Mouse (Mus musculus) intestine, embryonic 15.5 days (tissue): ENCODE data around the gene Ttll6. TPM values are rescaled to one million over a fixed set of nuclear protein-coding genes. Genes with fewer than 3 reads are reported as not detected.

Experiments
- ATAC-seq: fragments of 200-750 bp; cut with Nextera tagmentation; 2 replicates; pipeline ENCODE4 v1.8.0; 2017; ENCODE audit warnings: moderate TSS enrichment, moderate library complexity
- H3K27ac ChIP-seq: fragments of 300-500 bp; sonication (generic); 2 replicates; pipeline ENCODE4 v1.5.1; 2015; ENCODE audit warnings: mild to moderate bottlenecking, inconsistent platforms
- H3K27me3 ChIP-seq: fragments of 300-500 bp; sonication (generic); replicated peaks from 2 replicates; pipeline ENCODE4 v1.6.1; 2015; ENCODE audit warnings: inconsistent platforms
- H3K36me3 ChIP-seq: fragments of 300-500 bp; sonication (generic); 2 replicates; pipeline ENCODE4 v1.6.1; 2015; ENCODE audit warnings: inconsistent platforms
- H3K4me1 ChIP-seq: fragments of 300-500 bp; sonication (generic); replicated peaks from 2 replicates; pipeline ENCODE4 v1.6.1; 2015; ENCODE audit warnings: inconsistent platforms
- H3K4me2 ChIP-seq: fragments of 300-500 bp; sonication (generic); replicated peaks from 2 replicates; pipeline ENCODE4 v1.6.1; 2015; ENCODE audit warnings: mild to moderate bottlenecking, inconsistent platforms
- H3K4me3 ChIP-seq: fragments of 300-500 bp; sonication (generic); replicated peaks from 2 replicates; pipeline ENCODE4 v1.5.1; 2015; ENCODE audit warnings: inconsistent platforms
- H3K9ac ChIP-seq: fragments of 300-500 bp; sonication (generic); 2 replicates; pipeline ENCODE4 v1.6.1; 2015; ENCODE audit warnings: inconsistent platforms
- H3K9me3 ChIP-seq: fragments of 300-500 bp; sonication (generic); 2 replicates; pipeline ENCODE4 v1.6.1; 2016; ENCODE audit warnings: inconsistent platforms
- WGBS: fragments of 180-500 bp; shearing (Covaris S2); methylation state at CpG from one replicate; pipeline ENCODE4 v1.1.7; 2015; 5-methylcytosine and 5-hydroxymethylcytosine counted together
- polyA plus RNA-seq: library from polyadenylated mRNA; unstranded; fragments of >200 nt; fragmentation: Nextera tagmentation; extraction: Ambion mirVana; gene quantifications from 2 replicates; pipeline ENCODE4 v1.2.1, GENCODE M21; 2015

Ttll6 gene
- polyA plus RNA-seq, 1 experiment from 2014 or later: 0.40 TPM

DNA sequence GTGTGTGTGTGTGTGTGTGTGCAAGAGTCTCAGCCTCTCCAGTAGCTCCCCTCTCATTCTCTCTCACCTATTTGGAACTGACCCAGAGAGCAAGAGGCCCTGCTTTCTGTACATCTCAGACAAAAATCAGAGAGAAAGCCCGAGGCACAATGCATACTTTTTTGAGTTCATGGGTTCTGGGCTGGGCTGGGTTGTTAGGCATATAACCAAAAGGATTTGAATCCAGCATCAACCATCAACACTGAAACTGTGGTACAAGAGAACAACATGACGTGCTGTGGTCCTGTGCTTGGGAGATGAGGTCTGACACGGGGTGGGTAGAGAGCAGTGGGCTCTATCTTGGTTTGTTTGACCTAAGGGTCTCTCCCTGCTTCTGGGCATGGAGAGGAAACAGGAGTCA lies 38.0 kb downstream of the Ttll6 start:
- Histone ChIP-seq H3K4me1 (peaks cover 5% of the 10 kb centered on the region; the same call in 1 of the 2 replicates), H3K27me3 (peaks cover 94% of the 10 kb centered on the region), H3K4me2 (no peak overlapping the region), H3K9me3 (no peaks in the 10 kb centered on the region), H3K36me3 (no peaks in the 10 kb centered on the region), H3K4me3 (no peak overlapping the region), H3K27ac (no peak overlapping the region), H3K9ac (no peak overlapping the region)
- ATAC-seq: no peak
- 21% methylated on average over 3 of the region's 3 CpGs for WGBS

DNA sequence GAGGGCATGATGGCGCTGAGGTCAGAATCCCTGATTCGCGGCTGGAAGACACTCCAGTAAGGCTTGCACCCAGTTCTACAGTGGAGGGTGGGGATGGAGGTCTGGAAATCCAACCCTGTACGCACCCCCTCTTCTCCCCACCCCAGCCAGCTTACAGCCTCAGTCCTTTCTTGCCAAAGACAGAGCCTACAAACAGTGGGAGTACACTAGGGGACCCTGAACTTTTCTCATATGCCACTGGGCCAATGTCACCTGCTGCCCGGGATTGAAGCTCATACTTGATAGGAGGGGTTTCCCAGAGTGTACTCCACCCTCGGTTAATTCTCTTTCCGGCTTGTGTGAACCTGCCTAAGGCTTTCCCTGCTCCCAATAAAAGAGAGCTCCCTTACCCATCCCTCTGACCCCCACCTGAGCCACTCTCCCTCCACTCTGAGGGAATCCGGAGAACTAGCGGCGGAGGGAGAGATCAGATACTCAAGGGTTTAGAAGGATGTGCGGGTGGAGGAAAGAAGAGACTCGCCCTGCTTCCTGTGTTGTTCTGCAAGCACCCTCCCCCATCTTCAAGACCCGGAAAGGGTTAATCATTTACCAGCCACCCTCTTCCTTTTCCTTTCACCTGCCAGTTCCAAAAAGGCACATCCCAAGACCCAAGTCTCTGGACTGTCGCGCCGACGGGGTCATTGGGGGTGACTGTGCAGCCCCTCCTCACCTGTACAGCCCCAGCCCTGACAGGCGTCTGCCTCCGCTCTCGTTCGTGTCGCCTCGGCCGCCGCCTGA lies 39.1 kb downstream of the Ttll6 start:
- no peak for ATAC-seq
- peak overlapping the region; percentile 46 for H3K4me2 ChIP-seq
- H3K9me3 ChIP-seq: no peaks in the 10 kb centered on the region
- no peaks in the 10 kb centered on the region for H3K36me3 ChIP-seq
- no peak overlapping the region for H3K9ac ChIP-seq
- no peak overlapping the region for H3K27ac ChIP-seq
- peaks cover 5% of the 10 kb centered on the region; the same call in 1 of the 2 replicates for H3K4me1 ChIP-seq
- peaks cover 92% of the 10 kb centered on the region for H3K27me3 ChIP-seq
- 2% methylated on average over 25 of the region's 25 CpGs for WGBS
- H3K4me3 ChIP-seq: peak overlapping the region; percentile 23; the same call in 1 of the 2 replicates

- peak overlapping the region; percentile 23; the same call in 1 of the 2 replicates for H3K4me3 ChIP-seq
- H3K4me2 ChIP-seq: peak overlapping the region; percentile 46
- no peak for ATAC-seq
Measured at GRCm38 (mm10) chr11:96173288-96173840, 39.8 kb downstream of the Ttll6 start.

GRCm38 (mm10) chr11:96174881-96175280 lies 41.3 kb downstream of the Ttll6 start:
- Histone ChIP-seq H3K9me3 (no peaks in the 10 kb centered on the region), H3K4me1 (peaks cover 5% of the 10 kb centered on the region; the same call in 1 of the 2 replicates), H3K4me3 (no peak overlapping the region), H3K27ac (no peak overlapping the region), H3K27me3 (peaks cover 93% of the 10 kb centered on the region), H3K9ac (no peak overlapping the region), H3K4me2 (no peak overlapping the region), H3K36me3 (no peaks in the 10 kb centered on the region)
- 5% methylated on average over 6 of the region's 6 CpGs for WGBS
- no peak for ATAC-seq

More at GRCm38 (mm10) chr11:96173288-96173840, 39.8 kb downstream of the Ttll6 start:
- no peaks in the 10 kb centered on the region for H3K36me3 ChIP-seq
- H3K9ac ChIP-seq: no peak overlapping the region
- WGBS: 3% methylated on average over 16 of the region's 16 CpGs
- peaks cover 5% of the 10 kb centered on the region; the same call in 1 of the 2 replicates for H3K4me1 ChIP-seq
- no peak overlapping the region for H3K27ac ChIP-seq
- peaks cover 92% of the 10 kb centered on the region for H3K27me3 ChIP-seq
- no peaks in the 10 kb centered on the region for H3K9me3 ChIP-seq

GRCm38 (mm10) chr11:96175511-96175910 lies 41.9 kb downstream of the Ttll6 start:
- WGBS: 1% methylated on average over 17 of the region's 17 CpGs
- Histone ChIP-seq H3K4me2 (no peak overlapping the region), H3K4me1 (peaks cover 5% of the 10 kb centered on the region; the same call in 1 of the 2 replicates), H3K4me3 (no peak overlapping the region), H3K9ac (no peak overlapping the region), H3K9me3 (no peaks in the 10 kb centered on the region), H3K27me3 (peaks cover 92% of the 10 kb centered on the region), H3K36me3 (no peaks in the 10 kb centered on the region), H3K27ac (no peak overlapping the region)
- ATAC-seq: no peak

DNA sequence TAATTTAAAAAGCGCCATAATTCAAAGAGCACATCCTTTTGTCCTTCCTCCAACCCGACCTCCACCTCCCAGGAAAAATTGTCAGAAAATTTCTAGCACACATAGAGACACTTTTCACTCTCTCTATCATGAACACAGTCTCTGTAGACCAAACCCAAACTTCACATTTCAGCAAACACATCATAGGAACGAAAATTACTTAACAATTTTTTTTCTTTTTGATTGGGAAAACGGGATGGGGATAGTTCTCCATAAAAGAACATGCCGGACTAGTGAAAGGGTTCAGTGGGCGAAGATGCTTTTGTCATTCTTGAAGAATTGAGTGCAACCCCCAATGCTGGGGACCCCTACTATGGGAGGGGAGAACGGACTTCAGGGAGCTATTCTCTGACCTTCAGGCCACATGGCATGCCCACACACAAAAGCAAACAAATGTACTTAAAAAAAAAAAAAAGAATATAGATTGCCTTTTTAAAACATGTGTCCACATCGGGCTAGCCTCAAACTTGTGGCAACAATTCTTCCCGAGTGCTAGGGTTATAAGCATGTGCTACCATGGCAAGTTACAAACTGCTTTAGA lies 42.5 kb downstream of the Ttll6 start:
- no peaks in the 10 kb centered on the region for H3K9me3 ChIP-seq
- H3K4me3 ChIP-seq: no peak overlapping the region
- peaks cover 5% of the 10 kb centered on the region; the same call in 1 of the 2 replicates for H3K4me1 ChIP-seq
- no peak for ATAC-seq
- H3K27me3 ChIP-seq: peaks cover 91% of the 10 kb centered on the region
- 3% methylated on average over 9 of the region's 9 CpGs for WGBS
- no peaks in the 10 kb centered on the region for H3K36me3 ChIP-seq
- no peak overlapping the region for H3K27ac ChIP-seq
- no peak overlapping the region for H3K4me2 ChIP-seq
- H3K9ac ChIP-seq: no peak overlapping the region

DNA sequence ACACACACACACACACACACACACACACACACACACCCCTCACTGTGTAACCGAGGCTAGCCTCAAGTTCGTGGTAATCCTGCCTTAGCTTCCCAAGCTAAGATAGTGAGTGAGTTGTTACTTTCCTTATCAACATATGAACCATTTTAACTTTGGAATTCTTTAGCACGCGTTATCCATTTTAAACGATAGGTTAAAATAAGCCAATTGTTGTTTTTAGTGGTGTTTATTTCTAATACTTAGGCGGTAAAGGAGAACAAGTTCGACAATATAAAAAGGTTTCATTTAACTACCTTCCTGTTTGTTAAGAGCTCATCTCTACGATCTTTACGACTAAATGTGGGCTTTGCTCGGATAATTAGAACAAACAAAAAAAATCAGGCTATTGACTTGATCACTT lies 43.3 kb downstream of the Ttll6 start:
- ATAC-seq: no peak
- no peak overlapping the region for H3K4me3 ChIP-seq
- peaks cover 5% of the 10 kb centered on the region; the same call in 1 of the 2 replicates for H3K4me1 ChIP-seq
- no peaks in the 10 kb centered on the region for H3K36me3 ChIP-seq
- 3% methylated on average over 10 of the region's 10 CpGs for WGBS
- H3K9me3 ChIP-seq: no peaks in the 10 kb centered on the region
- H3K9ac ChIP-seq: no peak overlapping the region
- H3K4me2 ChIP-seq: no peak overlapping the region
- H3K27ac ChIP-seq: no peak overlapping the region
- peaks cover 91% of the 10 kb centered on the region for H3K27me3 ChIP-seq

DNA sequence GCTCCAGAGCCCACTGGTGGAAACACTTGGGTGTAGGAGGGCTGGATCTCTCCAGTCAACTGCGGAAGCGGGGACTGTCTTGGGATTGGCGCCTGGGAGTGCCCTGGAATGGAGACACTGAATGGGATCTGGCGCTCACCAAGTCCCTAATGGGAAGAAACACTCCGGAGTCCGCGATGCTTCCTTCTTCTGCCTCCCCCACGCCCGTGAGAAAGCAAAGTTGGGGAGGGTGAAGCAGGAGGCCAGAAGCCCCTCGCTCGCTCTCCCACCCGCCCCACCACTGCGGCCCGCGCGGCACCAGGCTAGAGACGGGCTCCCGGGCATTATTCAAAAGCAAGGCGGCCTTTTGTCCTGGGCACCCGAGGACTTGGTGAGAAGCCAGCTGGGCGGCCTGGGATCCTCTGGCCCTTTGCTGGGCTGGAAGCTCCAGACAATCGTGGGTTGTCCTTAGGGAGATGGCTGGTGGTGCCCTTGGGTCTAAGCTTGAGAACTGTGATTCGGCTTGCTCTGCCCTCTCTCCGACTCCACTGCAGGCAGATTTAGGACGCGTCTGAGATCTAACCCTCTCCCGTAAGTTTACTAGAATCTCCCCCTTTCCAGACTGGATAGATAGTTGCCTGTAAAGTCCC lies 44.1 kb downstream of the Ttll6 start:
- ATAC-seq: no peak
- H3K4me3 ChIP-seq: no peak overlapping the region
- no peaks in the 10 kb centered on the region; the same call in 1 of the 2 replicates for H3K9me3 ChIP-seq
- peaks cover 5% of the 10 kb centered on the region; the same call in 1 of the 2 replicates for H3K4me1 ChIP-seq
- no peak overlapping the region for H3K9ac ChIP-seq
- H3K27ac ChIP-seq: no peak overlapping the region
- peaks cover 91% of the 10 kb centered on the region for H3K27me3 ChIP-seq
- H3K36me3 ChIP-seq: no peaks in the 10 kb centered on the region
- H3K4me2 ChIP-seq: no peak overlapping the region
- WGBS: 1% methylated on average over 27 of the region's 27 CpGs

GRCm38 (mm10) chr11:96178356-96178755 lies 44.8 kb downstream of the Ttll6 start:
- ATAC-seq: no peak
- Histone ChIP-seq H3K4me1 (no peaks in the 10 kb centered on the region), H3K9ac (no peak overlapping the region), H3K4me2 (no peak overlapping the region), H3K27ac (no peak overlapping the region), H3K4me3 (no peak overlapping the region), H3K36me3 (no peaks in the 10 kb centered on the region), H3K27me3 (peaks cover 91% of the 10 kb centered on the region), H3K9me3 (no peaks in the 10 kb centered on the region; the same call in 1 of the 2 replicates)
- 2% methylated on average over 8 of the region's 8 CpGs for WGBS

- no peak for ATAC-seq
- WGBS: under 1% methylated on average over 6 of the region's 6 CpGs
- peaks cover 89% of the 10 kb centered on the region for H3K27me3 ChIP-seq
- H3K4me2 ChIP-seq: no peak overlapping the region
- H3K4me3 ChIP-seq: no peak overlapping the region
- no peak overlapping the region for H3K27ac ChIP-seq
- H3K4me1 ChIP-seq: no peaks in the 10 kb centered on the region
- H3K9me3 ChIP-seq: no peaks in the 10 kb centered on the region; the same call in 1 of the 2 replicates
- no peaks in the 10 kb centered on the region for H3K36me3 ChIP-seq
- no peak overlapping the region for H3K9ac ChIP-seq
Measured at GRCm38 (mm10) chr11:96178911-96179503, 45.4 kb downstream of the Ttll6 start.

DNA sequence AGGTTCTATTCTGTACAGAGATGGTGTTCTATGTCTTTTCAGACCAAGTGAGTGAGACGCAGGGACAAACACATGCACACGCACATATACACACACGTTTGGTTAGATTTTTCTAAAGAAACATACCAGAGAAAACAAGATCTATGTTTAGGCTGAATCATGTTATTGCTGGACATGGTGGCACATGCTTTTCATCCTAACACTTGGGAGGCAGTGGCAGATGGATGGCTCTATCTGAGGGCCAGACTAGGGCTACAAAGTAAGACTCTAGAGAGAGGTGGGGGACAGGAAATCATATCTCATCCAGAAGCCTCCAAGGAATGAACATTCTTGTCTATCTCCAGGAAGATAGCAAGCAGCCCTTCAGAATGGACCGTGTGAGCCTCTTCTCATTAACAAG lies 47.5 kb downstream of the Ttll6 start:
- Histone ChIP-seq H3K4me2 (no peak overlapping the region), H3K9me3 (no peaks in the 10 kb centered on the region; the same call in 1 of the 2 replicates), H3K27me3 (peaks cover 89% of the 10 kb centered on the region), H3K4me1 (no peaks in the 10 kb centered on the region), H3K9ac (no peak overlapping the region), H3K27ac (no peak overlapping the region), H3K4me3 (no peak overlapping the region), H3K36me3 (no peaks in the 10 kb centered on the region)
- no peak for ATAC-seq
- 25% methylated on average over 4 of the region's 4 CpGs for WGBS

DNA sequence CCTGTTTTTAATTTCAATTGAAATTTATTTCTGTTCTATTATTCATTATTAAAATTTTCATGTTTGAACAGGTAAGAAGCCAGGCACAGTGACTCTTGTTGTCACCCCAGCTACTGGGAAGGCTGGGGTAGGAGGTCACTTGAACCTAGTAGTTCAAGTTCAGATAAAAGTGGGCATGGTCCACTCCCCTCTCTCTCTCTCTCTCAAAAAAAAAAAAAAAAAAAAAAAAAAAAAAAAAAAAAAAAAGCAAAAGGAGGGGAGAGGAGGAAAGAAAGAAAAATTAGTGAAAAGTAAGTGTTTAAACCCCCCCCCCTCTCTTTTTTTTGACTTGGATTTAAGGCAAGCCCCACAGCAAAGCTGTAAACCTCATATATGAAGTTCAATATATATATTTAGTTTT lies 50.6 kb downstream of the Ttll6 start:
- H3K36me3 ChIP-seq: no peaks in the 10 kb centered on the region
- H3K27me3 ChIP-seq: peaks cover 90% of the 10 kb centered on the region
- H3K4me2 ChIP-seq: no peak overlapping the region
- no peaks in the 10 kb centered on the region; the same call in 1 of the 2 replicates for H3K9me3 ChIP-seq
- no peak for ATAC-seq
- H3K27ac ChIP-seq: no peak overlapping the region
- no peaks in the 10 kb centered on the region for H3K4me1 ChIP-seq
- H3K9ac ChIP-seq: no peak overlapping the region
- H3K4me3 ChIP-seq: no peak overlapping the region
